Comparison of ENCODE assay signal across 9 mouse cellular contexts in genomic region chr10:81327959-81328358, GRCm38 (mm10). TPM values are rescaled to one million over a fixed set of nuclear protein-coding genes. Genes with fewer than 3 reads are reported as not detected.
A peak's percentile ranks its signal among the peaks of the same experiment; 100 is the strongest.
DNase-seq lines count a peak whose midpoint lies in the region; ATAC-seq lines count a peak whose summit lies in the region.
"Had no signal": no experiment of that assay in that cellular context is flagged by ENCODE, and none has a peak within 500 bp of the region (broad histone marks: within the 10 kb centered on the region; RNA-seq: fewer than 3 reads in every experiment).

No protein-coding gene starts in this region.

- DNase-seq in embryonic facial prominence, embryonic 11.5 days (ENCODE audit: low spot score) = no peak
- DNase-seq in cerebellum, adult 9-10 months = no peak

- H3K4me2 ChIP-seq in hindbrain, embryonic 13.5 days = no peak overlapping the region
- H3K4me2 ChIP-seq in hindbrain, embryonic 16.5 days (ENCODE audit: low read length) = no peak overlapping the region
- no peak overlapping the region for H3K4me2 ChIP-seq in embryonic facial prominence, embryonic 11.5 days (ENCODE audit: low read depth, low read length)
- no peak overlapping the region for H3K4me2 ChIP-seq in intestine, embryonic 15.5 days (replicated peaks)
- no peak overlapping the region for H3K4me2 ChIP-seq in liver, embryonic 15.5 days
- H3K4me2 ChIP-seq: neural tube, embryonic 12.5 days had no signal

- no peak for ATAC-seq in hindbrain, embryonic 13.5 days (ENCODE audit: low FRiP score)
- no peak for ATAC-seq in hindbrain, embryonic 16.5 days
- ATAC-seq in embryonic facial prominence, embryonic 11.5 days (replicated peaks; ENCODE audit: insufficient number of reproducible peaks, low FRiP score, low TSS enrichment, low read depth) = no peak
- no peak for ATAC-seq in intestine, embryonic 15.5 days
- ATAC-seq in liver, embryonic 15.5 days (ENCODE audit: insufficient read depth) = 0 out of 2 replicates have a peak, but pooled peaks have one; percentile 16
- ATAC-seq in granulocyte monocyte progenitor cell, adult 5-6 weeks (replicated peaks; ENCODE audit: poor library complexity, severe bottlenecking) = no peak
- ATAC-seq in inflammation-experienced regulatory T-cells, adult 6 months = no peak

- 41% methylated on average over 2 of the region's 2 CpGs for WGBS in hindbrain, embryonic 13.5 days
- WGBS in hindbrain, embryonic 16.5 days = 61% methylated on average over 2 of the region's 2 CpGs
- 15% methylated on average over 2 of the region's 2 CpGs for WGBS in embryonic facial prominence, embryonic 11.5 days
- 23% methylated on average over 2 of the region's 2 CpGs for WGBS in intestine, embryonic 15.5 days
- WGBS in liver, embryonic 15.5 days (ENCODE audit: insufficient replicate concordance) = 31% methylated on average over 2 of the region's 2 CpGs

- H3K4me1 ChIP-seq in hindbrain, embryonic 13.5 days (replicated peaks) = peaks cover 9% of the 10 kb centered on the region
- no peaks in the 10 kb centered on the region for H3K4me1 ChIP-seq in hindbrain, embryonic 16.5 days (ENCODE audit: control insufficient read depth, insufficient read depth, low read depth, low read length)
- H3K4me1 ChIP-seq in embryonic facial prominence, embryonic 11.5 days (ENCODE audit: control insufficient read depth, insufficient read depth, low read length) = no peaks in the 10 kb centered on the region; the same call in 1 of the 2 replicates
- peaks cover 44% of the 10 kb centered on the region for H3K4me1 ChIP-seq in intestine, embryonic 15.5 days (replicated peaks)
- H3K4me1 ChIP-seq in liver, embryonic 15.5 days (replicated peaks) = peaks cover 32% of the 10 kb centered on the region

- H3K9me3 ChIP-seq in hindbrain, embryonic 13.5 days = no peaks in the 10 kb centered on the region
- H3K9me3 ChIP-seq in hindbrain, embryonic 16.5 days (ENCODE audit: control insufficient read depth, low read length) = no peaks in the 10 kb centered on the region
- H3K9me3 ChIP-seq in embryonic facial prominence, embryonic 11.5 days (replicated peaks; ENCODE audit: control insufficient read depth, low read length) = no peaks in the 10 kb centered on the region
- no peaks in the 10 kb centered on the region for H3K9me3 ChIP-seq in intestine, embryonic 15.5 days
- no peaks in the 10 kb centered on the region for H3K9me3 ChIP-seq in liver, embryonic 15.5 days (replicated peaks)
- H3K9me3 ChIP-seq: neural tube, embryonic 12.5 days had no signal

- peaks cover 22% of the 10 kb centered on the region for H3K27me3 ChIP-seq in hindbrain, embryonic 13.5 days
- H3K27me3 ChIP-seq in hindbrain, embryonic 16.5 days (replicated peaks; ENCODE audit: control insufficient read depth, insufficient read depth, low read length) = peaks cover 9% of the 10 kb centered on the region
- peaks cover 8% of the 10 kb centered on the region; the same call in 1 of the 2 replicates for H3K27me3 ChIP-seq in embryonic facial prominence, embryonic 11.5 days (ENCODE audit: control insufficient read depth, insufficient read depth, low read length)
- H3K27me3 ChIP-seq in intestine, embryonic 15.5 days (replicated peaks) = peaks cover 8% of the 10 kb centered on the region
- peaks cover 9% of the 10 kb centered on the region for H3K27me3 ChIP-seq in liver, embryonic 15.5 days

- no peak overlapping the region; the same call in 1 of the 2 replicates for H3K27ac ChIP-seq in hindbrain, embryonic 13.5 days
- H3K27ac ChIP-seq in hindbrain, embryonic 16.5 days (ENCODE audit: low read depth, low read length) = no peak overlapping the region
- no peak overlapping the region for H3K27ac ChIP-seq in embryonic facial prominence, embryonic 11.5 days (replicated peaks; ENCODE audit: low read depth, low read length)
- H3K27ac ChIP-seq in intestine, embryonic 15.5 days = peak overlapping the region; percentile 94
- H3K27ac ChIP-seq in liver, embryonic 15.5 days (replicated peaks) = peak overlapping the region; percentile 43
- H3K27ac ChIP-seq: neural tube, embryonic 12.5 days had no signal

- peaks cover 54% of the 10 kb centered on the region for H3K36me3 ChIP-seq in hindbrain, embryonic 13.5 days
- peaks cover 40% of the 10 kb centered on the region for H3K36me3 ChIP-seq in hindbrain, embryonic 16.5 days (ENCODE audit: control insufficient read depth, insufficient read depth, low read length)
- H3K36me3 ChIP-seq in embryonic facial prominence, embryonic 11.5 days (replicated peaks; ENCODE audit: control insufficient read depth, insufficient read depth, low read depth, low read length) = peaks cover 26% of the 10 kb centered on the region
- peaks cover 42% of the 10 kb centered on the region for H3K36me3 ChIP-seq in intestine, embryonic 15.5 days
- peaks cover 46% of the 10 kb centered on the region for H3K36me3 ChIP-seq in liver, embryonic 15.5 days (replicated peaks)

- no peak overlapping the region for H3K4me3 ChIP-seq in hindbrain, embryonic 13.5 days
- no peak overlapping the region for H3K4me3 ChIP-seq in hindbrain, embryonic 16.5 days (ENCODE audit: low read length)
- no peak overlapping the region for H3K4me3 ChIP-seq in embryonic facial prominence, embryonic 11.5 days (ENCODE audit: low read depth, low read length)
- no peak overlapping the region for H3K4me3 ChIP-seq in intestine, embryonic 15.5 days (replicated peaks)
- H3K4me3 ChIP-seq in liver, embryonic 15.5 days (replicated peaks) = no peak overlapping the region
- H3K4me3 ChIP-seq: neural tube, embryonic 12.5 days had no signal

- peak overlapping the region; percentile 19; the same call in 1 of the 2 replicates for H3K9ac ChIP-seq in hindbrain, embryonic 13.5 days
- no peak overlapping the region for H3K9ac ChIP-seq in hindbrain, embryonic 16.5 days (ENCODE audit: low read depth, low read length)
- H3K9ac ChIP-seq in embryonic facial prominence, embryonic 11.5 days (replicated peaks; ENCODE audit: low read length) = peak overlapping the region; percentile 9; the same call in 1 of the 2 replicates
- H3K9ac ChIP-seq in intestine, embryonic 15.5 days = 0 out of 2 replicates have a peak overlapping the region, but pooled peaks have one; percentile 6
- no peak overlapping the region for H3K9ac ChIP-seq in liver, embryonic 15.5 days
- H3K9ac ChIP-seq: neural tube, embryonic 12.5 days had no signal

RNA-seq across cellular contexts. Expression of gene Tbxa2r, which starts 0.6 kb away (rescaled TPM):
- 4.6 and 5.6 TPM in 2 replicates for polyA plus RNA-seq in hindbrain, embryonic 13.5 days (2015; fragmentation: Nextera tagmentation; extraction: Ambion mirVana)
- 5.4 and 6.3 TPM in 2 replicates for polyA plus RNA-seq in hindbrain, embryonic 16.5 days (2015; fragmentation: Nextera tagmentation; extraction: Ambion mirVana)
- polyA plus RNA-seq in embryonic facial prominence, embryonic 11.5 days (2014; fragmentation: Nextera tagmentation; extraction: Ambion mirVana) = 1.4 and 2.1 TPM in 2 replicates
- polyA plus RNA-seq in intestine, embryonic 15.5 days (2015; fragmentation: Nextera tagmentation; extraction: Ambion mirVana) = 21.3 and 21.7 TPM in 2 replicates
- polyA plus RNA-seq in liver, embryonic 15.5 days (2015; fragmentation: Nextera tagmentation; extraction: Ambion mirVana) = 4.0 and 5.0 TPM in 2 replicates
- total RNA-seq in granulocyte monocyte progenitor cell, adult 5-6 weeks (2014; fragmentation: Nextera tagmentation) = not detected in 2 replicates
- total RNA-seq in granulocyte monocyte progenitor cell, adult 5-6 weeks (2017) = 0.09 TPM in 1 of 2 replicates, not detected in the other
- polyA plus RNA-seq in inflammation-experienced regulatory T-cells, adult 6 months (2017; shearing (Covaris generic)) = 10 to 100 TPM in 2 of 3 experiments, 1 to 10 TPM in 1; 10.0 to 21.7 (median 17.0) TPM

RNA-seq across cellular contexts. Expression of gene Cactin, which starts 7.1 kb away (rescaled TPM):
- 33.5 and 34.7 TPM in 2 replicates for polyA plus RNA-seq in hindbrain, embryonic 13.5 days (2015; fragmentation: Nextera tagmentation; extraction: Ambion mirVana)
- 26.3 and 30.6 TPM in 2 replicates for polyA plus RNA-seq in hindbrain, embryonic 16.5 days (2015; fragmentation: Nextera tagmentation; extraction: Ambion mirVana)
- polyA plus RNA-seq in embryonic facial prominence, embryonic 11.5 days (2014; fragmentation: Nextera tagmentation; extraction: Ambion mirVana) = 30.1 and 30.5 TPM in 2 replicates
- polyA plus RNA-seq in intestine, embryonic 15.5 days (2015; fragmentation: Nextera tagmentation; extraction: Ambion mirVana) = 38.7 and 39.5 TPM in 2 replicates
- polyA plus RNA-seq in liver, embryonic 15.5 days (2015; fragmentation: Nextera tagmentation; extraction: Ambion mirVana) = 24.3 and 29.5 TPM in 2 replicates
- 16.2 and 16.3 TPM in 2 replicates for total RNA-seq in granulocyte monocyte progenitor cell, adult 5-6 weeks (2014; fragmentation: Nextera tagmentation)
- 19.4 and 26.5 TPM in 2 replicates for total RNA-seq in granulocyte monocyte progenitor cell, adult 5-6 weeks (2017)
- polyA plus RNA-seq in inflammation-experienced regulatory T-cells, adult 6 months (2017; shearing (Covaris generic)) = 1 to 10 TPM; 2.9 to 6.5 (median 4.1) TPM

RNA-seq across cellular contexts. Expression of gene Gipc3, which starts 15.1 kb away (rescaled TPM):
- not detected in 2 replicates for polyA plus RNA-seq in hindbrain, embryonic 13.5 days (2015; fragmentation: Nextera tagmentation; extraction: Ambion mirVana)
- polyA plus RNA-seq in hindbrain, embryonic 16.5 days (2015; fragmentation: Nextera tagmentation; extraction: Ambion mirVana) = not detected in 2 replicates
- polyA plus RNA-seq in embryonic facial prominence, embryonic 11.5 days (2014; fragmentation: Nextera tagmentation; extraction: Ambion mirVana) = not detected in 2 replicates
- polyA plus RNA-seq in intestine, embryonic 15.5 days (2015; fragmentation: Nextera tagmentation; extraction: Ambion mirVana) = 0.06 TPM in 1 of 2 replicates, not detected in the other
- polyA plus RNA-seq in liver, embryonic 15.5 days (2015; fragmentation: Nextera tagmentation; extraction: Ambion mirVana) = not detected in 2 replicates
- not detected in 2 replicates for total RNA-seq in granulocyte monocyte progenitor cell, adult 5-6 weeks (2014; fragmentation: Nextera tagmentation)
- total RNA-seq in granulocyte monocyte progenitor cell, adult 5-6 weeks (2017) = not detected in 2 replicates
- polyA plus RNA-seq in inflammation-experienced regulatory T-cells, adult 6 months (2017; shearing (Covaris generic)) = under 1 TPM in 1 of 3 experiments, not detected in 2; 0.12 TPM
- polyA plus RNA-seq: neural tube, embryonic 12.5 days had no signal

RNA-seq across cellular contexts. Expression of gene Hmg20b, which starts 22.3 kb away (rescaled TPM):
- polyA plus RNA-seq in hindbrain, embryonic 13.5 days (2015; fragmentation: Nextera tagmentation; extraction: Ambion mirVana) = 47.3 and 50.4 TPM in 2 replicates
- polyA plus RNA-seq in hindbrain, embryonic 16.5 days (2015; fragmentation: Nextera tagmentation; extraction: Ambion mirVana) = 31.7 TPM in 2 replicates
- polyA plus RNA-seq in embryonic facial prominence, embryonic 11.5 days (2014; fragmentation: Nextera tagmentation; extraction: Ambion mirVana) = 97.9 and 103 TPM in 2 replicates
- polyA plus RNA-seq in intestine, embryonic 15.5 days (2015; fragmentation: Nextera tagmentation; extraction: Ambion mirVana) = 71.2 and 71.7 TPM in 2 replicates
- polyA plus RNA-seq in liver, embryonic 15.5 days (2015; fragmentation: Nextera tagmentation; extraction: Ambion mirVana) = 22.3 and 22.6 TPM in 2 replicates
- total RNA-seq in granulocyte monocyte progenitor cell, adult 5-6 weeks (2014; fragmentation: Nextera tagmentation) = 19.1 and 43.4 TPM in 2 replicates
- total RNA-seq in granulocyte monocyte progenitor cell, adult 5-6 weeks (2017) = 29.8 and 35.5 TPM in 2 replicates
- polyA plus RNA-seq in inflammation-experienced regulatory T-cells, adult 6 months (2017; shearing (Covaris generic)) = 10 to 100 TPM; 17.1 to 20.4 (median 17.8) TPM

RNA-seq across cellular contexts. Expression of gene Mfsd12, which starts 29.3 kb away (rescaled TPM):
- polyA plus RNA-seq in hindbrain, embryonic 13.5 days (2015; fragmentation: Nextera tagmentation; extraction: Ambion mirVana) = 11.9 and 12.4 TPM in 2 replicates
- 17.5 and 19.0 TPM in 2 replicates for polyA plus RNA-seq in hindbrain, embryonic 16.5 days (2015; fragmentation: Nextera tagmentation; extraction: Ambion mirVana)
- 3.4 and 4.0 TPM in 2 replicates for polyA plus RNA-seq in embryonic facial prominence, embryonic 11.5 days (2014; fragmentation: Nextera tagmentation; extraction: Ambion mirVana)
- polyA plus RNA-seq in intestine, embryonic 15.5 days (2015; fragmentation: Nextera tagmentation; extraction: Ambion mirVana) = 19.9 and 23.8 TPM in 2 replicates
- polyA plus RNA-seq in liver, embryonic 15.5 days (2015; fragmentation: Nextera tagmentation; extraction: Ambion mirVana) = 15.0 and 16.5 TPM in 2 replicates
- 12.0 and 17.5 TPM in 2 replicates for total RNA-seq in granulocyte monocyte progenitor cell, adult 5-6 weeks (2014; fragmentation: Nextera tagmentation)
- total RNA-seq in granulocyte monocyte progenitor cell, adult 5-6 weeks (2017) = 10.8 and 11.5 TPM in 2 replicates
- polyA plus RNA-seq in inflammation-experienced regulatory T-cells, adult 6 months (2017; shearing (Covaris generic)) = 1 to 10 TPM; 1.6 to 2.1 (median 1.9) TPM

Comparison
In these comparisons a context has a peak if more than half of its experiments do, and no peak if none do; other contexts are left out.
1. H3K9ac ChIP-seq: peak in hindbrain, embryonic 13.5 days (single experiment), embryonic facial prominence, embryonic 11.5 days (single experiment) and intestine, embryonic 15.5 days (single experiment); none in hindbrain, embryonic 16.5 days (single experiment) and liver, embryonic 15.5 days (single experiment).
2. H3K27ac ChIP-seq: peak in intestine, embryonic 15.5 days (single experiment) and liver, embryonic 15.5 days (single experiment); none in hindbrain, embryonic 13.5 days (single experiment), hindbrain, embryonic 16.5 days (single experiment) and embryonic facial prominence, embryonic 11.5 days (single experiment).